Mouse (Mus musculus) cerebellum, adult 9-10 months (tissue): ENCODE data around the gene Lcn6.
A peak's percentile ranks its signal among the peaks of the same experiment; 100 is the strongest.
"Not testable (repeated sequence)": the region's sequence is repeated elsewhere in the genome, so short reads cannot be mapped to it uniquely, and the experiment has no call there.

Experiments
- DNase-seq: peaks from one replicate; pipeline ENCODE4 v3.0.0; 2022

Gene Lcn6

GRCm38 (mm10) chr2:25676486-25676885 lies at the start of gene Lcn6:
TSS of gene Lcn6 (plus strand) at chr2:25676786.
- DNase-seq: no peak

- no peak for DNase-seq
Observed at GRCm38 (mm10) chr2:25627811-25628210, 48.8 kb upstream of the Lcn6 start, which contains the start of gene Fcna. TSS of gene Fcna (minus strand) at chr2:25628030.

GRCm38 (mm10) chr2:25628738-25629137 lies 47.8 kb upstream of the Lcn6 start:
- no peak for DNase-seq

- no peak for DNase-seq
Observed at GRCm38 (mm10) chr2:25633616-25634015, 43.0 kb upstream of the Lcn6 start.

- no peak for DNase-seq
Observed at GRCm38 (mm10) chr2:25634046-25634445, 42.5 kb upstream of the Lcn6 start.

GRCm38 (mm10) chr2:25639890-25640289 lies 36.7 kb upstream of the Lcn6 start:
- no peak for DNase-seq

GRCm38 (mm10) chr2:25652902-25653301 lies 23.7 kb upstream of the Lcn6 start, which contains the start of gene Lcn8:
TSS of gene Lcn8 (plus strand) at chr2:25653120.
- DNase-seq: no peak

GRCm38 (mm10) chr2:25654502-25654901 lies 22.1 kb upstream of the Lcn6 start:
- no peak for DNase-seq

- DNase-seq: peak; percentile 13
Observed at GRCm38 (mm10) chr2:25656691-25657090, 19.9 kb upstream of the Lcn6 start.

- peak; percentile 29 for DNase-seq
Observed at GRCm38 (mm10) chr2:25657246-25657645, 19.3 kb upstream of the Lcn6 start.

- DNase-seq: no peak
Observed at GRCm38 (mm10) chr2:25657652-25658051, 18.9 kb upstream of the Lcn6 start, which contains the start of gene Lcn5. TSS of gene Lcn5 (plus strand) at chr2:25657952.

GRCm38 (mm10) chr2:25660279-25660678 lies 16.3 kb upstream of the Lcn6 start:
- no peak for DNase-seq

GRCm38 (mm10) chr2:25661245-25661970 lies 15.2 kb upstream of the Lcn6 start:
- no peak for DNase-seq

GRCm38 (mm10) chr2:25663511-25663910 lies 13.1 kb upstream of the Lcn6 start:
- DNase-seq: peak; percentile 24

GRCm38 (mm10) chr2:25664125-25664524 lies 12.5 kb upstream of the Lcn6 start:
- no peak for DNase-seq

- no peak for DNase-seq
Observed at GRCm38 (mm10) chr2:25666516-25666915, 10.1 kb upstream of the Lcn6 start.

GRCm38 (mm10) chr2:25679559-25679958 lies 3.0 kb downstream of the Lcn6 start:
- no peak for DNase-seq

GRCm38 (mm10) chr2:25682426-25682825 lies 5.8 kb downstream of the Lcn6 start, which contains the start of gene Lcn10:
TSS of gene Lcn10 (plus strand) at chr2:25682726.
- no peak for DNase-seq

GRCm38 (mm10) chr2:25686941-25687340 lies 10.4 kb downstream of the Lcn6 start:
- no peak for DNase-seq

GRCm38 (mm10) chr2:25694605-25695004 lies 18.0 kb downstream of the Lcn6 start:
- peak; percentile 61 for DNase-seq

GRCm38 (mm10) chr2:25696951-25697350 lies 20.4 kb downstream of the Lcn6 start:
- no peak for DNase-seq

- no peak for DNase-seq
Observed at GRCm38 (mm10) chr2:25698696-25699095, 22.1 kb downstream of the Lcn6 start.

- DNase-seq: not testable (repeated sequence)
Observed at GRCm38 (mm10) chr2:25699743-25700142, 23.2 kb downstream of the Lcn6 start, which contains the start of gene Obp2a. TSS of gene Obp2a (plus strand) at chr2:25700043.

- DNase-seq: no peak
Observed at GRCm38 (mm10) chr2:25701001-25701400, 24.4 kb downstream of the Lcn6 start.

- DNase-seq: no peak
Observed at GRCm38 (mm10) chr2:25703706-25704105, 27.1 kb downstream of the Lcn6 start.
